Mouse (Mus musculus): ENCODE measurements around the gene Crlf2. TPM values are rescaled to one million over a fixed set of nuclear protein-coding genes. Genes with fewer than 3 reads are reported as not detected.

The Crlf2 gene
- 13.7 and 18.1 TPM in 2 replicates for polyA plus RNA-seq (2015; fragmentation: Nextera tagmentation; extraction: Ambion mirVana)

DNA sequence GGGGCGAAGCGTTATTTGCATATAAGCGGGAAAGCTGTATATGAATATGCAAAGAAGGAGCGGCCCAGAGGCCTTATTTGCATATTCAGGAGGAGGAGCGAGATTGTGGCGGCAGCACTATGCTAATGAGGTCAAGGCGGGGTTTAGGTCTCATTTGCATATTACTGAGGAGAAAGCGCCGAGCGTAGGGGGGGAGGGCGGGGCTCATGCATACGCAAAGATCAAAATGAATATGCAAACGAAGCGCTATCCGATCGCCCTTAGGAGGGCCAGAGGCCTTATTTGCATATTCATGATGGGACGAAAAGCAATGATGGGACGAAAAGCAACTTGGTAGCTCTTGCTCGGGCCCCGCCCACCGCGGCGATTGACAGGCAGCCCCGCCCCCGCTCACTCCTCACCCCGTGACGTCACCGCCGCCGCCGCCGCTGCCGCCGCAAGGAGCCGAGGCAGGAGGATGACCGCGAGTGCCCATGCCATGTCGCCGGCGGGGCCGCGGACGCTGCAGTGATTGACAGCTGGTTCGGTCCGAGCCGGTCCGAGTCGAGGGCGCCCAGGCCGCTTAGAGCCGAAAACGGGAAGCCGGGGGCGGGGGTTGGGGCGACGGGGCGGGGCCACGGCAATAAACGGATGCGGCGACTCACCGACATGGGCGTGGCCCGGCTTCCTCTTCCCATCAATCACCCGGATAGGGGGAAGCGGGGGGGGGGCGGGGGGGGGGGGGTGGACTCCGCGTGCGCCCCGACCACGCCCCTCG is at the start of gene Crlf2:
Gene Crlf2 (minus strand): TSS at position 590 of the 757 bp plus-strand sequence.
- peak; percentile 22 for ATAC-seq
- Histone ChIP-seq H3K27me3 (ENCODE audit: control insufficient read depth, insufficient read depth, low read depth, low read length) (no peaks in the 10 kb centered on the region), H3K9ac (ENCODE audit: low read depth, low read length) (peak within 1 kb of the TSS; percentile 78), H3K4me1 (ENCODE audit: control insufficient read depth, insufficient read depth, low read length) (no peaks in the 10 kb centered on the region), H3K9me3 (replicated peaks; ENCODE audit: control insufficient read depth, low read length, poor library complexity, severe bottlenecking) (peaks cover 26% of the 10 kb centered on the region), H3K4me2 (ENCODE audit: low read length) (peak within 1 kb of the TSS; percentile 58), H3K36me3 (ENCODE audit: control insufficient read depth, insufficient read depth, low read length) (peaks cover 16% of the 10 kb centered on the region), H3K4me3 (ENCODE audit: low read depth, low read length) (peak within 1 kb of the TSS; percentile 67), H3K27ac (ENCODE audit: low read length) (peak within 1 kb of the TSS; percentile 99)
- WGBS, result under 1% methylated on average over 56 of the region's 73 CpGs

DNA sequence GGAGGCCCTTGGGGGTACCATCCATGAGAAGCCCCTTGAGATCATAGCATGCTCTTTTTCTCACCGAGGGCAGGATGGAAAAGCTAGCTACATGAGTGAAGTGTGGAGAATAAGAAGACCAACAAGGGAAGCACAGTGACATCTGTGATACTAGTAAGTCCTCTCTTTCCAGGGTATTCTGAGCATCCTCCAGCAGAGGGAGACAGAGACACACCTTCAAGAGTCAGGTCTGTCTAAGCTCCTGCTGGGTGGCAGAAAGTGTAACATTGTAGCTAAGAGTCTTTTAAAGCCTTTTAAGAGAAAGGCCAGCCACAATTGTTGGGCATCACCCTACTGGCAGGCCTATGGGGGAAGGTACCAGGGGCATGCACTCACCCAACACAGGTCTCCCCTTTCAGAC is 43.8 kb upstream of the Crlf2 start:
- no peak for ATAC-seq
- no peaks in the 10 kb centered on the region for H3K27me3 ChIP-seq (ENCODE audit: control insufficient read depth, insufficient read depth, low read depth, low read length)
- H3K4me3 ChIP-seq (ENCODE audit: low read depth, low read length), result no peak overlapping the region
- no peak overlapping the region for H3K4me2 ChIP-seq (ENCODE audit: low read length)
- no peak overlapping the region for H3K27ac ChIP-seq (ENCODE audit: low read length)
- WGBS, result 39% methylated on average over 1 of the region's 1 CpGs
- peaks cover 12% of the 10 kb centered on the region for H3K9me3 ChIP-seq (replicated peaks; ENCODE audit: control insufficient read depth, low read length, poor library complexity, severe bottlenecking)
- no peak overlapping the region for H3K9ac ChIP-seq (ENCODE audit: low read depth, low read length)
- no peaks in the 10 kb centered on the region for H3K4me1 ChIP-seq (ENCODE audit: control insufficient read depth, insufficient read depth, low read length)
- H3K36me3 ChIP-seq (ENCODE audit: control insufficient read depth, insufficient read depth, low read length), result no peaks in the 10 kb centered on the region

DNA sequence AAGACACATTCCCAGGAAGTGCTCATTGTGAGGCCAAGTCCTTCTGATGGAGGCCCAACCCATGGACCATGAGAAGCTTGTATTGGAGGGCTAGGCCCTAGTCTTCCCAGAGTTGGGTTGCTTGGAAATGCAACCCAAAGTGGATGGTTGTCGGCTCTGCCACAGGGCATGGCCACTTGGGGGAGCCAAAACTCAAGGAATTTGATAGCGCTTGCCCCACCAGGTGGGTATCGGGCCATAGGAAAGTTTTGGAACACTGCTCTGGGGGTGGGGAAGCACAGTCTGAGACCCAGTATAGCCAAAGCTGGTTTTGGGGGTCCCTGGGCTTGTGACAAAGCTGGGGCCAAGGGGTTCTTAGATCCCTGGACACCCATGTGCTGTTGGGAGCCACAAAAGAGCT is 42.3 kb upstream of the Crlf2 start:
- Histone ChIP-seq H3K4me1 (ENCODE audit: control insufficient read depth, insufficient read depth, low read length) (no peaks in the 10 kb centered on the region), H3K9ac (ENCODE audit: low read depth, low read length) (no peak overlapping the region), H3K9me3 (replicated peaks; ENCODE audit: control insufficient read depth, low read length, poor library complexity, severe bottlenecking) (peaks cover 14% of the 10 kb centered on the region), H3K4me3 (ENCODE audit: low read depth, low read length) (no peak overlapping the region), H3K4me2 (ENCODE audit: low read length) (no peak overlapping the region), H3K27ac (ENCODE audit: low read length) (no peak overlapping the region), H3K36me3 (ENCODE audit: control insufficient read depth, insufficient read depth, low read length) (no peaks in the 10 kb centered on the region), H3K27me3 (ENCODE audit: control insufficient read depth, insufficient read depth, low read depth, low read length) (no peaks in the 10 kb centered on the region)
- no peak for ATAC-seq
- WGBS, result 15% methylated on average over 3 of the region's 3 CpGs

DNA sequence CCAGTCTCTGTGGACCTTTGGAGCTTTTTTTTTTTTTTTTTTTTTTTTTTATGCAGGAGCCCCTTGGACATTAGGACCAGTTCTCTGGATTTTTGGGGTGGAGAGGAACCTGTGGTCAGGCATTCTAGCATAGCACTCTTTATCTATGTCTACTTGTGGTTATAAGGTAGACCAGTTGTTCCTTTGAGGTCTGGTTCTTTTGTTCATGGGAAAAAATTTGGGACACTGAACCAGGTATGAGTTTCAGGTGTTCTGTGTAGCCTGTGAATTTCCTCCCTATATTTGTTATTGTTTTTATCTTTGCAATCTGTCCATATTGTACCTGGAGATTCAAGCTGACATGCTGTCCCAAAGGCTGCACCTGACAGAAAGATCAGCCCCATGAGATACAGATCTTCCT is 40.1 kb upstream of the Crlf2 start:
- H3K9ac ChIP-seq (ENCODE audit: low read depth, low read length), result no peak overlapping the region
- H3K4me3 ChIP-seq (ENCODE audit: low read depth, low read length), result no peak overlapping the region
- no peak for ATAC-seq
- no peaks in the 10 kb centered on the region for H3K27me3 ChIP-seq (ENCODE audit: control insufficient read depth, insufficient read depth, low read depth, low read length)
- H3K4me1 ChIP-seq (ENCODE audit: control insufficient read depth, insufficient read depth, low read length), result no peaks in the 10 kb centered on the region
- no peaks in the 10 kb centered on the region for H3K36me3 ChIP-seq (ENCODE audit: control insufficient read depth, insufficient read depth, low read length)
- H3K9me3 ChIP-seq (replicated peaks; ENCODE audit: control insufficient read depth, low read length, poor library complexity, severe bottlenecking), result peaks cover 20% of the 10 kb centered on the region
- H3K27ac ChIP-seq (ENCODE audit: low read length), result no peak overlapping the region
- H3K4me2 ChIP-seq (ENCODE audit: low read length), result no peak overlapping the region

DNA sequence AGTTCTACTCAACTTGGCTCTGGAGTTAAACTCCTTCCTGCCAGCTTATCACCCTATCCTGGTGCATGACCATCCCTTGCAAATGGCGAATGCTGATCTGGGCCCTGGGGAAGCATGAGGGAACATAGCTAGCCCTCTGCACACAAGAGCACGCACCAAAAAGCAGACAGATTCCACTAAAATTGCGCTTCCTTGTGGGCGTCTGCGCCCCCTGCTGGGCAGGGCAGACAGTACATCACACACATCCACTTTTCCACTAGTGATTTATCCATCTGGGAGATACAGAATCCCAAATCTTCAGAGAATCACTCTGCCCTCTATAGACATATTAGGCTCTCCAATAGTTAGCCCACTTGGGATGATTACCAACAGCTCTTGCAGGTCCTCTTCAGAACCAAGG is 37.9 kb upstream of the Crlf2 start:
- Histone ChIP-seq H3K27me3 (ENCODE audit: control insufficient read depth, insufficient read depth, low read depth, low read length) (no peaks in the 10 kb centered on the region), H3K27ac (ENCODE audit: low read length) (no peak overlapping the region), H3K9ac (ENCODE audit: low read depth, low read length) (no peak overlapping the region), H3K9me3 (replicated peaks; ENCODE audit: control insufficient read depth, low read length, poor library complexity, severe bottlenecking) (peaks cover 25% of the 10 kb centered on the region), H3K4me1 (ENCODE audit: control insufficient read depth, insufficient read depth, low read length) (no peaks in the 10 kb centered on the region), H3K4me3 (ENCODE audit: low read depth, low read length) (no peak overlapping the region), H3K36me3 (ENCODE audit: control insufficient read depth, insufficient read depth, low read length) (no peaks in the 10 kb centered on the region), H3K4me2 (ENCODE audit: low read length) (no peak overlapping the region)
- 42% methylated on average over 5 of the region's 5 CpGs for WGBS
- ATAC-seq, result no peak

DNA sequence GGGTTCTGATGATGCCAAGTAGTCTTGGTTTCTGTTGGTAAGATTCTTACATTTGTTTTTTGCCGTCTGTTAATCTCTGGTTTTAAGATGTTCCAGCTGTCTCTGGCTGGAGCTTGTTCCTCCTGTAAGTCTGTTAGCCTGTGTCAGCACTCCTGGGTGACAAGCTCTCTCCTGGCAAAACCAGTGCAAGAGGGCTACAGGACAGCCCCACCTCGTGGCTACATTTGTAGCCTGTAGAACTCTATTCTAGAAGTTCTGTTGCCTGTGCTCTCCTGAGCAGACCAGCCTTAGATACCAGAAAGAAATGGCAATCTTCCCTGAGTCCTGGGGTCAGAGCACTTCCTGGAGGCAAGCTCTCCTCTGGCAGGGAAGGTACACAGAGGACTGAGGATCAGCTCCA is 4.0 kb upstream of the Crlf2 start:
- no peak overlapping the region for H3K4me3 ChIP-seq (ENCODE audit: low read depth, low read length)
- 66% methylated on average over 2 of the region's 2 CpGs for WGBS
- no peaks in the 10 kb centered on the region for H3K27me3 ChIP-seq (ENCODE audit: control insufficient read depth, insufficient read depth, low read depth, low read length)
- H3K27ac ChIP-seq (ENCODE audit: low read length), result no peak overlapping the region
- no peak overlapping the region for H3K9ac ChIP-seq (ENCODE audit: low read depth, low read length)
- H3K36me3 ChIP-seq (ENCODE audit: control insufficient read depth, insufficient read depth, low read length), result no peaks in the 10 kb centered on the region
- H3K4me1 ChIP-seq (ENCODE audit: control insufficient read depth, insufficient read depth, low read length), result no peaks in the 10 kb centered on the region
- no peaks in the 10 kb centered on the region for H3K9me3 ChIP-seq (replicated peaks; ENCODE audit: control insufficient read depth, low read length, poor library complexity, severe bottlenecking)
- no peak for ATAC-seq
- no peak overlapping the region for H3K4me2 ChIP-seq (ENCODE audit: low read length)

DNA sequence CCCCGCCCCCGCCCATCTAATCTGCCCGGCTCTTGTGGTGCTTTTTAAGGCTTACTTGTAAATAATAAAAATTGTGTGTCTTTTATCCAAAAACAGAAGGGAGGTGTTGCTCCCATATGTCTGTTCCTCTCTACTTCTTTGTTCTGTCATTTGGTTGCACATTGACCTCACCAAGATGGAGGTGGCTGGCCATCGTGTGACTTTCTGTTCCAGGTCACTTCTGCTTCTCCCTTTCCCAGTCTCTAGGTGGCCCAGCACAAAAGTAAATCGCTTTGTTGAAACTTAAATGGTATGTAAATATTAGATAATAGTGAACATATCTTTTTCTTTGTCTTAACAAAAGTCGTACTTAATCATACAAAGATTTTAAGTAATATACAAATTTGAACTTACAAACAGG is 398 bp upstream of the Crlf2 start:
- peak overlapping the region; percentile 78; the same call in 1 of the 2 replicates for H3K9ac ChIP-seq (ENCODE audit: low read depth, low read length)
- WGBS, result 29% methylated on average over 5 of the region's 6 CpGs
- H3K27me3 ChIP-seq (ENCODE audit: control insufficient read depth, insufficient read depth, low read depth, low read length), result no peaks in the 10 kb centered on the region
- H3K27ac ChIP-seq (ENCODE audit: low read length), result peak overlapping the region; percentile 99
- H3K4me3 ChIP-seq (ENCODE audit: low read depth, low read length), result peak overlapping the region; percentile 67
- H3K36me3 ChIP-seq (ENCODE audit: control insufficient read depth, insufficient read depth, low read length), result peaks cover 16% of the 10 kb centered on the region
- H3K9me3 ChIP-seq (replicated peaks; ENCODE audit: control insufficient read depth, low read length, poor library complexity, severe bottlenecking), result peaks cover 21% of the 10 kb centered on the region
- peak overlapping the region; percentile 58 for H3K4me2 ChIP-seq (ENCODE audit: low read length)
- no peaks in the 10 kb centered on the region for H3K4me1 ChIP-seq (ENCODE audit: control insufficient read depth, insufficient read depth, low read length)
- no peak for ATAC-seq

DNA sequence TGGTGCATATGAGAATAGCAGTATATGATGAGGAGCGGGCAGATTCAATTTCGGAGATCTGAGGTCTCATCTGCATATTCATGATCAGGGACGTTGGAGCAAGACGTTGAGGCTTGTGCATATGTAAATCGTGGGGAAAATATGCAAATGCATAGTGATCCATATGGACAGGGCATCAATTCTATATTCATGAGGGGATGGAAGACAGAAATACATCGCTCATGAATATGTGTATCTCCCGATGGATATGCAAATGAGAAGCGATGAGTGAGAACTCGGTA is 730 bp downstream of the Crlf2 start:
- H3K4me3 ChIP-seq (ENCODE audit: low read depth, low read length), result peak overlapping the region; percentile 67
- peaks cover 16% of the 10 kb centered on the region for H3K36me3 ChIP-seq (ENCODE audit: control insufficient read depth, insufficient read depth, low read length)
- WGBS, result 0% methylated on average over 9 of the region's 9 CpGs
- H3K27me3 ChIP-seq (ENCODE audit: control insufficient read depth, insufficient read depth, low read depth, low read length), result no peaks in the 10 kb centered on the region
- peak overlapping the region; percentile 58 for H3K4me2 ChIP-seq (ENCODE audit: low read length)
- peak overlapping the region; percentile 78 for H3K9ac ChIP-seq (ENCODE audit: low read depth, low read length)
- H3K9me3 ChIP-seq (replicated peaks; ENCODE audit: control insufficient read depth, low read length, poor library complexity, severe bottlenecking), result peaks cover 28% of the 10 kb centered on the region
- no peaks in the 10 kb centered on the region for H3K4me1 ChIP-seq (ENCODE audit: control insufficient read depth, insufficient read depth, low read length)
- peak overlapping the region; percentile 99 for H3K27ac ChIP-seq (ENCODE audit: low read length)
- peak; percentile 57 for ATAC-seq

DNA sequence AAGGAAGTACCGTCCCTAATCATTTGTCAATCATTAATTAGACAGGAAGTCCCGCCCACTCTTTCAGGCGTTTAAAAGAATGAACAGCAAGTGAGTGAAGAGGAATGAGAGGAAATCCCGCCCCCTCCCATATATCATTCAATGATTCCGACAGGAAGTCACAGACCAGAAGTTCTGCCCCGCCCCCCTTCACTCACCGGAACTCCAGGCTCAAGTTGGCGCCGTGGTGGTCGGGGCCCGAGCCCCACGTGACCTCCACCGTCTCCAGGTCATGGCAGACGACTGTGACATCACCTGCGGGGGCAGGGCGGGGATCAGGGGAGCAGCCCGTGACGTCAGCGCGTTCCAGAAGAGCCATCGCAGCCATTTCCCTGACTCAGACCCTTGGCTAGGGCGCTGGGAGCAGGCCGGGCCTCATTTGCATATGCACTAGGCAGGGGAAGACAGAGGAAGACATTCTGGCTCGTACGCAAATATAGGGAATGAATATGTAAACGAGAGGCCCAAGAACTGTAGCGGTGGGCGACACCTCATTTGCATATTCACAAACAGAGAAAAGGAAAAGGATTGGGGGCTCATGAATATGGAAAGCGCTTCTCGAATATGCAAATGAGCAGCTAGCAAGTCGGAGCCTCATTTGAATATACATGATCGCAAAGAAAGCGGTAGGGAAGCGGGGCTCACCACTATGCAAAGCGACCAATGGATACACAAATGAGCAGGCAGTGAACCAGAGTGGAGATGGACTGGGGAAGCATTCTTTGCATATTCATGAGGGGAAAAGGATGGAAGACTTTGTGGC is 1.3 kb downstream of the Crlf2 start:
- Histone ChIP-seq H3K9me3 (replicated peaks; ENCODE audit: control insufficient read depth, low read length, poor library complexity, severe bottlenecking) (peaks cover 33% of the 10 kb centered on the region), H3K27ac (ENCODE audit: low read length) (peak overlapping the region; percentile 99), H3K27me3 (ENCODE audit: control insufficient read depth, insufficient read depth, low read depth, low read length) (no peaks in the 10 kb centered on the region), H3K4me1 (ENCODE audit: control insufficient read depth, insufficient read depth, low read length) (no peaks in the 10 kb centered on the region), H3K4me3 (ENCODE audit: low read depth, low read length) (peak overlapping the region; percentile 67), H3K36me3 (ENCODE audit: control insufficient read depth, insufficient read depth, low read length) (peaks cover 17% of the 10 kb centered on the region), H3K9ac (ENCODE audit: low read depth, low read length) (peak overlapping the region; percentile 78), H3K4me2 (ENCODE audit: low read length) (peak overlapping the region; percentile 58)
- WGBS, result under 1% methylated on average over 35 of the region's 35 CpGs
- peak; percentile 83 for ATAC-seq

Measured in midbrain, embryonic 16.5 days (tissue).